Mouse (Mus musculus) limb, embryonic 14.5 days (tissue): ENCODE measurements around the gene Sema5a. TPM values are rescaled to one million over a fixed set of nuclear protein-coding genes. Genes with fewer than 3 reads are reported as not detected.

ENCODE experiments used
- ATAC-seq: fragments of 200-750 bp; cut with Nextera tagmentation; 2 replicates; pipeline ENCODE4 v1.8.0; 2017; ENCODE audit warnings: low read depth, moderate number of reproducible peaks, moderate TSS enrichment; ENCODE audit not compliant: low FRiP score
- DNase-seq: peaks from one replicate; pipeline ENCODE4 v3.0.0-alpha.2; 2015; ENCODE audit warnings: low spot score
- H3K27ac ChIP-seq: fragments of 300-500 bp; sonication (generic); replicated peaks from 2 replicates; pipeline ENCODE4 v1.5.1; 2014; ENCODE audit warnings: low read depth, mild to moderate bottlenecking, low read length, moderate library complexity, mixed read lengths
- H3K27me3 ChIP-seq: fragments of 300-500 bp; sonication (generic); 2 replicates; pipeline ENCODE4 v1.6.1; 2014; ENCODE audit warnings: low read length, mixed read lengths; ENCODE audit not compliant: control insufficient read depth, insufficient read depth
- H3K36me3 ChIP-seq: fragments of 300-500 bp; sonication (generic); 2 replicates; pipeline ENCODE4 v1.6.1; 2014; ENCODE audit warnings: mild to moderate bottlenecking, low read length, moderate library complexity, mixed read lengths; ENCODE audit not compliant: control insufficient read depth, insufficient read depth
- H3K4me1 ChIP-seq: fragments of 300-500 bp; sonication (generic); 2 replicates; pipeline ENCODE4 v1.6.1; 2014; ENCODE audit warnings: antibody characterized with exemption, low read length, mixed read lengths; ENCODE audit not compliant: control insufficient read depth, insufficient read depth
- H3K4me2 ChIP-seq: fragments of 300-500 bp; sonication (generic); replicated peaks from 2 replicates; pipeline ENCODE4 v1.6.1; 2014; ENCODE audit warnings: low read depth, mild to moderate bottlenecking, low read length, moderate library complexity; ENCODE audit not compliant: severe bottlenecking
- H3K4me3 ChIP-seq: fragments of 300-500 bp; sonication (generic); replicated peaks from 2 replicates; pipeline ENCODE4 v1.5.1; 2014; ENCODE audit warnings: low read length
- H3K9ac ChIP-seq: fragments of 300-500 bp; sonication (generic); 2 replicates; pipeline ENCODE4 v1.6.1; 2014; ENCODE audit warnings: mild to moderate bottlenecking, low read depth, low read length, moderate library complexity; ENCODE audit not compliant: severe bottlenecking
- H3K9me3 ChIP-seq: fragments of 300-500 bp; sonication (generic); 2 replicates; pipeline ENCODE4 v1.6.1; 2016; ENCODE audit warnings: low read length; ENCODE audit not compliant: control insufficient read depth
- POLR2A ChIP-seq: fragments of 200-500 bp; IDR thresholded peaks from 2 replicates; pipeline ENCODE4 v1.8.0; 2012; ENCODE audit warnings: inconsistent platforms, mild to moderate bottlenecking, moderate library complexity, borderline replicate concordance; ENCODE audit not compliant: insufficient read depth, insufficient read length; ENCODE audit errors: extremely low read depth
- WGBS: fragments of 180-500 bp; shearing (Covaris S2); extraction: QIAGEN DNeasy Blood & Tissue Kit; methylation state at CpG from one replicate; pipeline ENCODE4 v1.1.7; 2014; 5-methylcytosine and 5-hydroxymethylcytosine counted together
- polyA plus RNA-seq, 2 experiments: library from polyadenylated mRNA; depleted of rRNA in 1 of 2; stranded (reverse) in 1 of 2; unstranded in 1 of 2; fragments of >200 nt; fragmentation: Nextera tagmentation in 1 of 2; extraction: Ambion mirVana in 1 of 2; gene quantifications; 2 replicates each; pipeline versions ENCODE4 v1.2.1 to v1.2.3; 2012 to 2014

Gene Sema5a
- polyA plus RNA-seq, 2 experiments = 33.0 to 36.6 TPM

DNA sequence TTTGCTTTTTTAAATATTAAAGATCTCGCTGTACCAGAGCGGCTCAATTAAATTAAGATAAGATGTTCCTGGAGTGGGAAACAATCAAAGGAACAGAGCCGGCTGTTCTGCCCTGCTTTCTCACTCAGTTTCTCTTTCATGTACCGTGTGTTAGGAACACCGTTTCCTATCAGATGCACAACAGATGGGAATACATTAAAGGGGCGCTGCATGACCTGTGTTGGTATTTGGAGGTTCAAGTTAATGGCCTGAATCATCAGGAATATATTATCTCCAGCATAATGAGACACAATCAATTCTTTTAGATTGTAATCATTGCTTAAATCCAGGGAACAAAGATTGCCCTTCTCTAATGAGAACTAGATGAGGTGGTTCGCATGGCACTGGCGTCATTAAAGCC, 85.8 kb downstream of the Sema5a start:
- no peaks in the 10 kb centered on the region for H3K36me3 ChIP-seq

DNA sequence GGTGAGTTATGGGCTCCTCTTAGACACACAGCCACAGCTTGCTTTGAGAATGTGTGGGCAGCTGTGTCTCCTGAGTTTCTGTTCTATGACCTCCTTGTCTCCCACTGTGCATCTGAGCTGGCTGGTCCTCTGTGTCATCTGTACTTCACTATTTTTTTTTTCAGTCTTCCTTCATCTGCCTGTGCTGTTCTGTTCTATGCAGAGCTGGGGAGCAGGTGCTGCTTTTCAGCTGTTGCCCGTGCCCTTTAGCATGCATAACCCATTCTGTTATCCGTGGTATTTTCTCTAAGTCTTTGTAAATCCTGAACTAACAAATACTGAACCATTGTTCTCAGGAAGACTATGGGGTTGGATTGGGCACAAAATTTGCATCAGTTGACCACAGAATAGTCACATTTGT, 86.4 kb downstream of the Sema5a start:
- Histone ChIP-seq H3K4me2 (no peak overlapping the region), H3K9ac (no peak overlapping the region), H3K9me3 (no peaks in the 10 kb centered on the region), H3K4me3 (no peak overlapping the region), H3K27me3 (no peaks in the 10 kb centered on the region), H3K36me3 (no peaks in the 10 kb centered on the region), H3K27ac (no peak overlapping the region), H3K4me1 (peaks cover 22% of the 10 kb centered on the region)
- ATAC-seq (no peak), DNase-seq (no peak)
- TF ChIP-seq POLR2A = no peak
- 47% methylated on average over 2 of the region's 2 CpGs for WGBS

More for the DNA sequence above, 85.8 kb downstream of the Sema5a start:
- Histone ChIP-seq H3K4me2 (no peak overlapping the region), H3K4me1 (peaks cover 22% of the 10 kb centered on the region), H3K9ac (no peak overlapping the region), H3K27me3 (no peaks in the 10 kb centered on the region), H3K4me3 (no peak overlapping the region), H3K27ac (no peak overlapping the region), H3K9me3 (no peaks in the 10 kb centered on the region)
- WGBS = 34% methylated on average over 8 of the region's 8 CpGs
- ATAC-seq = no peak
- DNase-seq = no peak
- TF ChIP-seq POLR2A = no peak

GRCm38 (mm10) chr15:32333456-32333855, 88.8 kb downstream of the Sema5a start:
- Histone ChIP-seq H3K9ac (no peak overlapping the region), H3K4me2 (no peak overlapping the region), H3K4me3 (no peak overlapping the region), H3K36me3 (no peaks in the 10 kb centered on the region; the same call in 1 of the 2 replicates), H3K4me1 (peaks cover 21% of the 10 kb centered on the region), H3K27me3 (no peaks in the 10 kb centered on the region), H3K27ac (no peak overlapping the region), H3K9me3 (no peaks in the 10 kb centered on the region)
- ATAC-seq = no peak
- no peak for TF ChIP-seq POLR2A
- DNase-seq = no peak
- WGBS = 79% methylated on average over 2 of the region's 2 CpGs

DNA sequence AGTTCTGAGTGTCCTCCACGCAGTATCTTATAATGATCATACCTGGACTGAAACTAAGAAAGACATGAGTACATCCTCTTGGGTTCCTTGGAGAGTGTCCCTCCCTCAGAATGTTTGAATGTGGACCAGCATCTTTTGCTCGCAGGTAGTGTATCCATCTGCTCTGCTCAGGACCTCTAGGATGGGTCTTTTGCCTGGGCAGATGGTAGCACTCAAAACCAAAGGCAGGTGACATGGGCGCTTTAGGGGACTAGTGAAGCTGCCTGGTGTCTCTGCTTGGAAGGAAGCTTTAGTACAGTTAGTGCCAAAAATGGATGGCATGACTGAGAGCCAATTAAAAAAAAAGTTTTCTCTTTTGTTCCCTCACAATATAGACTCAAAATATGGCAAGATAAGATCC, 93.2 kb downstream of the Sema5a start:
- Histone ChIP-seq H3K9me3 (no peaks in the 10 kb centered on the region), H3K9ac (no peak overlapping the region), H3K27ac (no peak overlapping the region), H3K27me3 (no peaks in the 10 kb centered on the region), H3K4me2 (no peak overlapping the region), H3K4me1 (peaks cover 18% of the 10 kb centered on the region), H3K36me3 (no peaks in the 10 kb centered on the region; the same call in 1 of the 2 replicates), H3K4me3 (no peak overlapping the region)
- no peak for ATAC-seq
- no peak for DNase-seq
- no peak for TF ChIP-seq POLR2A
- 95% methylated on average over 3 of the region's 3 CpGs for WGBS

DNA sequence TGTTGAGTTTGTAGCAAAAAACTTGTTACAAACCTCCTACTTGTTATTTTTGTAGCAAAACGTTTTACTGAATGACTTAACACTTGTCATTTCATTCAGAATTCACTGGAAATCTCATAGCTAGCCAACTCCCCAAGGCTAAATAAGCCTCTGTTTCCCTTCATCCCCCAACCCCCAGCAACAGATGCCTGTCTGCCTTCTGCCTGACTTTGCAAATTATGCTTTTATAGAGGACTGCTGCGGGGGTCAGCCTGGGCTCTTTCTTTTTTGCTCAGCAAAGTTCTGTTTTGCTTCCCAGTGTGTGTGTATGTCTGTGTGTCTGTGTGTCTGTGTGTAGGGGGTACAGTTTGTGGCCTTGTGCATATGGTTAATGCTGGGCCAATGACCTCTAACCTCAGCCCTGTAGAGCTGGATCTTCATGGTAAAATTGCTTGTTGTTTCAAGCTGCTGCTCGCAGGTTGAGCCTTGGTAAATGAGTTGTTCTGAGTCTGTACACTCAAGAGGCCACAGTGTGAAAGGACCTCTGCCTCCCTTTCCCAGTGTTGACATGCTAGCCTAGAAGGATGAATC, 94.2 kb downstream of the Sema5a start:
- Histone ChIP-seq H3K4me3 (no peak overlapping the region), H3K36me3 (no peaks in the 10 kb centered on the region; the same call in 1 of the 2 replicates), H3K4me1 (peaks cover 18% of the 10 kb centered on the region), H3K27ac (no peak overlapping the region), H3K4me2 (no peak overlapping the region), H3K9ac (no peak overlapping the region), H3K27me3 (no peaks in the 10 kb centered on the region), H3K9me3 (no peaks in the 10 kb centered on the region)
- DNase-seq (no peak), ATAC-seq (no peak)
- 31% methylated on average over 3 of the region's 3 CpGs for WGBS
- no peak for TF ChIP-seq POLR2A

GRCm38 (mm10) chr15:32339426-32339825, 94.8 kb downstream of the Sema5a start:
- no peak overlapping the region for H3K4me3 ChIP-seq
- no peak overlapping the region for H3K9ac ChIP-seq
- no peaks in the 10 kb centered on the region; the same call in 1 of the 2 replicates for H3K36me3 ChIP-seq
- no peaks in the 10 kb centered on the region for H3K27me3 ChIP-seq
- WGBS = 58% methylated on average over 5 of the region's 5 CpGs
- H3K4me1 ChIP-seq = peaks cover 17% of the 10 kb centered on the region
- H3K9me3 ChIP-seq = no peaks in the 10 kb centered on the region
- no peak overlapping the region for H3K4me2 ChIP-seq
- no peak overlapping the region for H3K27ac ChIP-seq
- TF ChIP-seq POLR2A = no peak
- ATAC-seq = no peak
- no peak for DNase-seq
